Mouse (Mus musculus) liver, postnatal 0 days (tissue): ENCODE data around the gene Msh4. TPM values are rescaled to one million over a fixed set of nuclear protein-coding genes. Genes with fewer than 3 reads are reported as not detected.
A peak's percentile ranks its signal among the peaks of the same experiment; 100 is the strongest.
"Not testable (repeated sequence)": the region's sequence is repeated elsewhere in the genome, so short reads cannot be mapped to it uniquely, and the experiment has no call there.

Source experiments
- ATAC-seq: fragments of 200-750 bp; cut with Nextera tagmentation; 2 replicates; pipeline ENCODE4 v1.8.0; 2017; ENCODE audit warnings: mild to moderate bottlenecking, moderate library complexity
- DNase-seq: peaks from one replicate; pipeline ENCODE4 v3.0.0-alpha.2; 2016
- H3K27ac ChIP-seq: fragments of 300-500 bp; sonication (generic); 2 replicates; pipeline ENCODE4 v1.5.1; 2014; ENCODE audit warnings: antibody characterized with exemption, moderate library complexity, mild to moderate bottlenecking, low read depth
- H3K27me3 ChIP-seq: fragments of 300-500 bp; sonication (generic); 2 replicates; pipeline ENCODE4 v1.6.1; 2014; ENCODE audit warnings: low read length, control low read depth, mixed read lengths; ENCODE audit not compliant: insufficient read depth
- H3K36me3 ChIP-seq: fragments of 300-500 bp; sonication (generic); replicated peaks from 2 replicates; pipeline ENCODE4 v1.6.1; 2014; ENCODE audit warnings: mild to moderate bottlenecking, control low read depth, low read length, moderate library complexity, mixed read lengths; ENCODE audit not compliant: insufficient read depth
- H3K4me1 ChIP-seq: fragments of 300-500 bp; sonication (generic); 2 replicates; pipeline ENCODE4 v1.6.1; 2014; ENCODE audit warnings: antibody characterized with exemption, mild to moderate bottlenecking, control low read depth; ENCODE audit not compliant: insufficient read depth
- H3K4me2 ChIP-seq: fragments of 300-500 bp; sonication (generic); 2 replicates; pipeline ENCODE4 v1.6.1; 2014; ENCODE audit warnings: low read depth, mild to moderate bottlenecking, low read length, moderate library complexity, mixed read lengths
- H3K4me3 ChIP-seq: fragments of 300-500 bp; sonication (generic); 2 replicates; pipeline ENCODE4 v1.5.1; 2014; ENCODE audit warnings: low read depth, low read length
- H3K9ac ChIP-seq: fragments of 300-500 bp; sonication (generic); replicated peaks from 2 replicates; pipeline ENCODE4 v1.6.1; 2014; ENCODE audit warnings: mild to moderate bottlenecking, moderate library complexity
- H3K9me3 ChIP-seq: fragments of 300-500 bp; sonication (generic); 2 replicates; pipeline ENCODE4 v1.6.1; 2016; ENCODE audit warnings: mild to moderate bottlenecking, control low read depth, low read length, mixed read lengths
- CTCF ChIP-seq: sonication (generic); IDR thresholded peaks from 2 replicates; pipeline ENCODE4 v1.5.1; 2016; ENCODE audit warnings: antibody characterized with exemption, low read depth
- EP300 ChIP-seq: IDR thresholded peaks from 2 replicates; pipeline ENCODE4 v1.6.1; 2016; ENCODE audit warnings: antibody characterized with exemption, low read depth, mild to moderate bottlenecking
- WGBS: fragments of 180-500 bp; shearing (Covaris S2); extraction: QIAGEN DNeasy Blood & Tissue Kit; methylation state at CpG from one replicate; pipeline ENCODE4 v1.1.7; 2014; ENCODE audit not compliant: insufficient replicate concordance; 5-methylcytosine and 5-hydroxymethylcytosine counted together
- polyA plus RNA-seq: library from polyadenylated mRNA; unstranded; fragments of >200 nt; fragmentation: Nextera tagmentation; extraction: Ambion mirVana; gene quantifications from 2 replicates; pipeline ENCODE4 v1.2.1, GENCODE M21; 2015

The Msh4 gene
- polyA plus RNA-seq, 1 experiment from 2014 or later = not detected

GRCm38 (mm10) chr3:153835455-153836086, 70.4 kb downstream of the Msh4 start:
- peaks cover 18% of the 10 kb centered on the region for H3K4me1 ChIP-seq
- ATAC-seq = peak; percentile 72
- WGBS = 44% methylated on average over 7 of the region's 7 CpGs
- H3K36me3 ChIP-seq = no peaks in the 10 kb centered on the region
- peak; percentile 82 for DNase-seq
- H3K27ac ChIP-seq = no peak overlapping the region
- no peak overlapping the region for H3K4me2 ChIP-seq
- H3K27me3 ChIP-seq = no peaks in the 10 kb centered on the region
- TF ChIP-seq EP300 (no peak), CTCF (peak; percentile 96)
- no peaks in the 10 kb centered on the region for H3K9me3 ChIP-seq
- H3K4me3 ChIP-seq = no peak overlapping the region
- no peak overlapping the region for H3K9ac ChIP-seq

- TF ChIP-seq CTCF = no peak
- TF ChIP-seq EP300 = no peak
- peaks cover 18% of the 10 kb centered on the region for H3K4me1 ChIP-seq
- no peaks in the 10 kb centered on the region for H3K9me3 ChIP-seq
- H3K36me3 ChIP-seq = no peaks in the 10 kb centered on the region
- ATAC-seq = no peak
- no peak for DNase-seq
- H3K4me3 ChIP-seq = no peak overlapping the region
- H3K4me2 ChIP-seq = no peak overlapping the region
- H3K27me3 ChIP-seq = no peaks in the 10 kb centered on the region
- WGBS = 88% methylated on average over 4 of the region's 4 CpGs
- H3K27ac ChIP-seq = no peak overlapping the region
- no peak overlapping the region for H3K9ac ChIP-seq
These were observed 71.9 kb downstream of the Msh4 start for GRCm38 (mm10) chr3:153834071-153834470.

DNA sequence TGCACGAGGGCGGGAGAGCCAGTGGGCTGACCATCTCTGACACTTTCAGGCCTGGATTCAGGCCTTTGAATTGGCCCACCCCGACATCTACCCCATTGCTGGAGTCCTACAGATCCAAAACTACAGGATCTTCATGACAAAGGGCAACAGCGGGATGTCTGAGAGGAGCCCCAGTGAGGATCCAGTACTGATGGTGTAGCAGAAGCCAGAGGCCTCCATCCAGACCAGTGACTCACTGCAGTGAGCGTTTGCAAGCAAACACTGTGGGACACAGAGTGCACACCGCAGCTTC, 73.3 kb downstream of the Msh4 start:
- no peaks in the 10 kb centered on the region for H3K36me3 ChIP-seq
- no peaks in the 10 kb centered on the region for H3K9me3 ChIP-seq
- H3K4me2 ChIP-seq = no peak overlapping the region
- 78% methylated on average over 6 of the region's 6 CpGs for WGBS
- TF ChIP-seq CTCF (no peak), EP300 (no peak)
- H3K27ac ChIP-seq = no peak overlapping the region
- ATAC-seq (no peak), DNase-seq (no peak)
- H3K27me3 ChIP-seq = no peaks in the 10 kb centered on the region
- no peak overlapping the region for H3K9ac ChIP-seq
- H3K4me1 ChIP-seq = peaks cover 18% of the 10 kb centered on the region
- no peak overlapping the region for H3K4me3 ChIP-seq

DNA sequence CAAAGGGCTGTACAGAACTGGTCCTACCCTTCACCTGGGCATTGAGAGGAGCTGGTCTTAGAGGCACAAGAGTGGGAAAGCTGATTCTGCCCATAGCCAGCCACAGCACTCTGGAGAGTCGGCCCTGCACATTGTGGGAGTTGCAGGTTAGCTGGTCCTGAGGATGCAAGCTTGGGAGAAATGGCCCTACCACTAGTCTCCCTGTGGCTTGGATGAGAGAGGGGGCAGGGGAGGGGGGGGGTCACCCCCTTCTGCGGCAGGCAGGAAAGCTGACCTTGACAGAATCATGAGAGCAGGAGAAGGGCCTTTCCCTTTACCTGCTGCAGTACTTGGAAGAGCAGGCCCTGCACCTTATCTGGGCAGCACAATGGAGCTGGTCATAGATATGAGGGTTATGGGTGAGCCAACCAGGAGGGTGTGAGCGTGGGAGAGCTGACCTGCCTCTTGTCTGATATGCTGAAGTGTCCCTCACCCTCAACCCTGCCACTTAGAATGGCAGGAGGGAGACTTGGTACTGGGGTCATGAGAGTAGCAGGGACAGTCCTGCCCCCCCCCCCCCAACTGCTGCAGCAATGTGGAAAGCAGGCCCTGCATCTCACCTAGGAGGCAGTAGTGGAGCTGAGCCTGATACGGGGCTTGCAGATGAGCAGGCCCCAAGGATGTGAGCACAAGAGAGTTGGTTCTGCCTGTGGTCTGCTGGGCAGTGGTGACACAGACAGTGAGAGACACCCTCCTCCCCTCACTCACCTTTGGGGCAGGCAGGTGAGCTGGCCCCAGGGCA, 73.9 kb downstream of the Msh4 start:
- ATAC-seq (peak; percentile 70), DNase-seq (no peak)
- Histone ChIP-seq H3K9me3 (no peaks in the 10 kb centered on the region), H3K9ac (no peak overlapping the region), H3K4me3 (no peak overlapping the region), H3K27ac (no peak overlapping the region), H3K36me3 (no peaks in the 10 kb centered on the region), H3K4me2 (peak overlapping the region; percentile 22), H3K4me1 (peaks cover 18% of the 10 kb centered on the region), H3K27me3 (no peaks in the 10 kb centered on the region)
- 56% methylated on average over 4 of the region's 4 CpGs for WGBS
- no peak for TF ChIP-seq CTCF
- peak; percentile 86 for TF ChIP-seq EP300

- no peaks in the 10 kb centered on the region for H3K9me3 ChIP-seq
- H3K4me1 ChIP-seq = peaks cover 18% of the 10 kb centered on the region
- ATAC-seq (peak; percentile 80), DNase-seq (peak; percentile 66)
- H3K27me3 ChIP-seq = no peaks in the 10 kb centered on the region
- H3K4me2 ChIP-seq = peak overlapping the region; percentile 22
- 36% methylated on average over 11 of the region's 11 CpGs for WGBS
- no peak for TF ChIP-seq EP300
- TF ChIP-seq CTCF = peak; percentile 82
- no peak overlapping the region for H3K27ac ChIP-seq
- no peaks in the 10 kb centered on the region for H3K36me3 ChIP-seq
- no peak overlapping the region for H3K9ac ChIP-seq
- H3K4me3 ChIP-seq = no peak overlapping the region
These were observed 74.7 kb downstream of the Msh4 start for GRCm38 (mm10) chr3:153831014-153831872.

DNA sequence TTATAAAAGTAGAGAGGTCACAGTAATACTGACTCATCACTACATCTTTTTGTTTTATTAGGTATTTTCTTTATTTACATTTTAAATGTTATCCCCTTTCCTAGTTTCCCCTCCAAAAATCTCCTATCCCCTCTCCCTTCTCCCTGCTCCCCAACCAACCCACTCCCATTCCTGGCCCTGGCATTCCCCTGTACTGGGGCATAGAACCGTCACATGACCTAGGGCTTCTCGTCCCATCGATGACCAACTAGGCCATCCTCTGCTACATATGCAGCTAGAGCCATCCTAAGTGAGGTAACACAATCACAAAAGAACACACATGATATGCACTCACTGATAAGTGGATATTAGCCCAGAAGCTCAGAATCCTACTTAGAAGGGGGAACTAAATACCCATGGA, 76.2 kb downstream of the Msh4 start:
- peaks cover 16% of the 10 kb centered on the region for H3K4me1 ChIP-seq
- 66% methylated on average over 3 of the region's 3 CpGs for WGBS
- not testable (repeated sequence) for ATAC-seq

More for the DNA sequence above, 76.2 kb downstream of the Msh4 start:
- H3K27me3 ChIP-seq, H3K4me3 ChIP-seq, H3K4me2 ChIP-seq, H3K9ac ChIP-seq, H3K36me3 ChIP-seq, H3K27ac ChIP-seq, H3K9me3 ChIP-seq, DNase-seq: not testable (repeated sequence)
